Mouse (Mus musculus) left cerebral cortex, postnatal 10 days (tissue): Measurements from ENCODE around the gene Gabrb3. TPM values are rescaled to one million over a fixed set of nuclear protein-coding genes. Genes with fewer than 3 reads are reported as not detected.

Experiments
- microRNA-seq: library from miRNA; unstranded; fragments of <30 nt; microRNA quantifications from one replicate; pipeline ENCODE4 v1.2.0, GENCODE M21; 2022
- total RNA-seq, 2 experiments: library from RNA; stranded (reverse); gene quantifications; 2 replicates each; pipeline ENCODE4 v1.2.3; 2021

Gabrb3 gene
- total RNA-seq, 2 experiments from 2014 or later, result 258 to 276 TPM

Small RNAs within 50 kb of the gene (microRNA-seq; reads per million reads assigned to microRNA genes)
- not detected for gene Mir6389

Other genes with a start within 250 kb of the Gabrb3 start
- gene Gabrg3, start 32.5 kb upstream of the Gabrb3 start, total RNA-seq, result 10 to 100 TPM; 39.4 to 41.0 TPM
- gene Gabra5, start 90.4 kb downstream of the Gabrb3 start, total RNA-seq, result 100 to 1,000 TPM; 113 to 114 TPM